Mouse (Mus musculus) mesoderm, embryonic 11.5 days (tissue): ENCODE data around the gene Pold1.

Experiments
- DNase-seq: peaks from one replicate; pipeline ENCODE4 v3.0.0-alpha.2; 2012; ENCODE audit warnings: low read depth, low spot score

Gene Pold1

GRCm38 (mm10) chr7:44546274-44546673 is 2.4 kb downstream of the Pold1 start:
- no peak for DNase-seq

- no peak for DNase-seq
Measured at GRCm38 (mm10) chr7:44543071-44543470, 5.6 kb downstream of the Pold1 start.

GRCm38 (mm10) chr7:44542555-44542954 is 6.1 kb downstream of the Pold1 start:
- DNase-seq = no peak

- no peak for DNase-seq
Measured at GRCm38 (mm10) chr7:44538756-44539624, 9.7 kb downstream of the Pold1 start.

GRCm38 (mm10) chr7:44537496-44537895 is 11.2 kb downstream of the Pold1 start:
- no peak for DNase-seq

- no peak for DNase-seq
Measured at GRCm38 (mm10) chr7:44537009-44537408, 11.6 kb downstream of the Pold1 start.

- no peak for DNase-seq
Measured at GRCm38 (mm10) chr7:44536590-44536968, 12.1 kb downstream of the Pold1 start.

- no peak for DNase-seq
Measured at GRCm38 (mm10) chr7:44535657-44536589, 12.7 kb downstream of the Pold1 start.

- DNase-seq = no peak
Measured at GRCm38 (mm10) chr7:44534656-44535441, 13.8 kb downstream of the Pold1 start.

- DNase-seq = no peak
Measured at GRCm38 (mm10) chr7:44534242-44534641, 14.4 kb downstream of the Pold1 start.

GRCm38 (mm10) chr7:44533746-44534045 is 15.0 kb downstream of the Pold1 start:
- DNase-seq = no peak

GRCm38 (mm10) chr7:44532918-44533745 is 15.5 kb downstream of the Pold1 start:
- DNase-seq = no peak

- no peak for DNase-seq
Measured at GRCm38 (mm10) chr7:44531946-44532732, 16.5 kb downstream of the Pold1 start, which contains the start of gene Spib. Gene Spib (minus strand): TSS chr7:44532071.

GRCm38 (mm10) chr7:44531207-44531606 is 17.4 kb downstream of the Pold1 start:
- DNase-seq = no peak

GRCm38 (mm10) chr7:44530507-44530906 is 18.1 kb downstream of the Pold1 start:
- no peak for DNase-seq

GRCm38 (mm10) chr7:44529518-44529917 is 19.1 kb downstream of the Pold1 start:
- DNase-seq = no peak

GRCm38 (mm10) chr7:44527483-44528398 is 20.9 kb downstream of the Pold1 start:
- DNase-seq = peak; percentile 77

- DNase-seq = no peak
Measured at GRCm38 (mm10) chr7:44526414-44527154, 22.1 kb downstream of the Pold1 start.
